Mouse (Mus musculus) limb, embryonic 11.5 days (tissue): Measurements from ENCODE around the gene Cd37. TPM values are rescaled to one million over a fixed set of nuclear protein-coding genes. Genes with fewer than 3 reads are reported as not detected.
A peak's percentile ranks its signal among the peaks of the same experiment; 100 is the strongest.
"Not testable (repeated sequence)": the region's sequence is repeated elsewhere in the genome, so short reads cannot be mapped to it uniquely, and the experiment has no call there.

Experiments used
- ATAC-seq: fragments of 200-750 bp; cut with Nextera tagmentation; 2 replicates; pipeline ENCODE4 v1.8.0; 2017; ENCODE audit warnings: low read depth; ENCODE audit not compliant: insufficient number of reproducible peaks, low FRiP score, low TSS enrichment
- DNase-seq: peaks from one replicate; pipeline ENCODE4 v3.0.0-alpha.2; 2015; ENCODE audit warnings: low spot score
- H3K27ac ChIP-seq: fragments of 300-500 bp; sonication (generic); replicated peaks from 2 replicates; pipeline ENCODE4 v1.5.1; 2014; ENCODE audit warnings: low read depth, mild to moderate bottlenecking, low read length
- H3K27me3 ChIP-seq: fragments of 300-500 bp; sonication (generic); 2 replicates; pipeline ENCODE4 v1.6.1; 2014; ENCODE audit warnings: mild to moderate bottlenecking, low read length, mixed read lengths; ENCODE audit not compliant: control insufficient read depth, insufficient read depth
- H3K36me3 ChIP-seq: fragments of 300-500 bp; sonication (generic); 2 replicates; pipeline ENCODE4 v1.6.1; 2014; ENCODE audit warnings: mild to moderate bottlenecking, low read length, moderate library complexity, mixed read lengths; ENCODE audit not compliant: control insufficient read depth, insufficient read depth
- H3K4me1 ChIP-seq: fragments of 300-500 bp; sonication (generic); 2 replicates; pipeline ENCODE4 v1.6.1; 2014; ENCODE audit warnings: low read length, mixed read lengths; ENCODE audit not compliant: control insufficient read depth, insufficient read depth
- H3K4me2 ChIP-seq: fragments of 300-500 bp; sonication (generic); 2 replicates; pipeline ENCODE4 v1.6.1; 2014; ENCODE audit warnings: low read depth, mild to moderate bottlenecking, moderate library complexity; ENCODE audit not compliant: severe bottlenecking
- H3K4me3 ChIP-seq: fragments of 300-500 bp; sonication (generic); 2 replicates; pipeline ENCODE4 v1.5.1; 2014; ENCODE audit warnings: low read depth, low read length
- H3K9ac ChIP-seq: fragments of 300-500 bp; sonication (generic); 2 replicates; pipeline ENCODE4 v1.6.1; 2014; ENCODE audit warnings: mild to moderate bottlenecking, low read length
- H3K9me3 ChIP-seq: fragments of 300-500 bp; sonication (generic); 2 replicates; pipeline ENCODE4 v1.6.1; 2016; ENCODE audit warnings: low read length; ENCODE audit not compliant: control insufficient read depth
- WGBS: fragments of 180-500 bp; shearing (Covaris S2); extraction: QIAGEN DNeasy Blood & Tissue Kit; methylation state at CpG from one replicate; pipeline ENCODE4 v1.1.7; 2014; 5-methylcytosine and 5-hydroxymethylcytosine counted together
- polyA plus RNA-seq: library from polyadenylated mRNA; unstranded; fragments of >200 nt; fragmentation: Nextera tagmentation; extraction: Ambion mirVana; gene quantifications from 2 replicates; pipeline ENCODE4 v1.2.1, GENCODE M21; 2014

Cd37 gene
- polyA plus RNA-seq, 1 experiment from 2014 or later, result 1.6 TPM

- 64% methylated on average over 7 of the region's 7 CpGs for WGBS
- no peaks in the 10 kb centered on the region for H3K9me3 ChIP-seq
- H3K36me3 ChIP-seq, result no peaks in the 10 kb centered on the region
- DNase-seq (no peak), ATAC-seq (no peak)
- H3K27ac ChIP-seq, result no peak overlapping the region
- H3K9ac ChIP-seq, result no peak overlapping the region
- no peak overlapping the region for H3K4me2 ChIP-seq
- no peak overlapping the region for H3K4me3 ChIP-seq
- no peaks in the 10 kb centered on the region for H3K27me3 ChIP-seq
- H3K4me1 ChIP-seq, result no peaks in the 10 kb centered on the region
These were observed 23.4 kb upstream of the Cd37 start for GRCm38 (mm10) chr7:45262266-45262665.

- no peaks in the 10 kb centered on the region for H3K36me3 ChIP-seq
- no peak overlapping the region for H3K4me2 ChIP-seq
- no peak overlapping the region for H3K27ac ChIP-seq
- H3K9me3 ChIP-seq, result no peaks in the 10 kb centered on the region
- no peak for ATAC-seq
- 82% methylated on average over 8 of the region's 8 CpGs for WGBS
- H3K27me3 ChIP-seq, result no peaks in the 10 kb centered on the region
- no peaks in the 10 kb centered on the region for H3K4me1 ChIP-seq
- H3K9ac ChIP-seq, result no peak overlapping the region
- no peak overlapping the region for H3K4me3 ChIP-seq
- no peak for DNase-seq
These were observed 20.4 kb upstream of the Cd37 start for GRCm38 (mm10) chr7:45259281-45259680.

GRCm38 (mm10) chr7:45257063-45257840 lies 18.3 kb upstream of the Cd37 start:
- ATAC-seq (no peak), DNase-seq (no peak)
- Histone ChIP-seq H3K4me1 (no peaks in the 10 kb centered on the region), H3K4me2 (no peak overlapping the region), H3K36me3 (no peaks in the 10 kb centered on the region), H3K9ac (no peak overlapping the region), H3K9me3 (no peaks in the 10 kb centered on the region), H3K27me3 (no peaks in the 10 kb centered on the region), H3K4me3 (no peak overlapping the region), H3K27ac (no peak overlapping the region)
- WGBS, result 59% methylated on average over 11 of the region's 11 CpGs

- not testable (repeated sequence) for DNase-seq, H3K4me3 ChIP-seq, H3K36me3 ChIP-seq, H3K9ac ChIP-seq, H3K4me2 ChIP-seq, ATAC-seq, H3K9me3 ChIP-seq, H3K4me1 ChIP-seq, H3K27me3 ChIP-seq, H3K27ac ChIP-seq
- 85% methylated on average over 5 of the region's 7 CpGs for WGBS
These were observed 16.9 kb upstream of the Cd37 start for GRCm38 (mm10) chr7:45255822-45256221.

GRCm38 (mm10) chr7:45253806-45254205 lies 14.9 kb upstream of the Cd37 start:
- Histone ChIP-seq H3K27me3 (no peaks in the 10 kb centered on the region), H3K4me1 (no peaks in the 10 kb centered on the region), H3K27ac (no peak overlapping the region), H3K9ac (no peak overlapping the region), H3K4me2 (no peak overlapping the region), H3K9me3 (no peaks in the 10 kb centered on the region), H3K4me3 (no peak overlapping the region), H3K36me3 (no peaks in the 10 kb centered on the region)
- ATAC-seq, result no peak
- 92% methylated on average over 8 of the region's 8 CpGs for WGBS
- no peak for DNase-seq

- H3K27ac ChIP-seq, result no peak overlapping the region
- H3K36me3 ChIP-seq, result no peaks in the 10 kb centered on the region
- H3K4me1 ChIP-seq, result no peaks in the 10 kb centered on the region
- no peak overlapping the region for H3K9ac ChIP-seq
- no peaks in the 10 kb centered on the region for H3K27me3 ChIP-seq
- 30% methylated on average over 3 of the region's 3 CpGs for WGBS
- no peak overlapping the region for H3K4me3 ChIP-seq
- no peak for DNase-seq
- no peak overlapping the region for H3K4me2 ChIP-seq
- no peaks in the 10 kb centered on the region for H3K9me3 ChIP-seq
- no peak for ATAC-seq
These were observed 8.8 kb upstream of the Cd37 start for GRCm38 (mm10) chr7:45247666-45248065.

- WGBS, result 78% methylated on average over 6 of the region's 6 CpGs
- no peaks in the 10 kb centered on the region for H3K9me3 ChIP-seq
- H3K4me2 ChIP-seq, result peak overlapping the region; percentile 48; the same call in 1 of the 2 replicates
- H3K4me1 ChIP-seq, result 0 out of 2 replicates have a peak, but pooled peaks cover 6% of the 10 kb centered on the region
- no peak overlapping the region for H3K4me3 ChIP-seq
- H3K27ac ChIP-seq, result no peak overlapping the region
- peaks cover 3% of the 10 kb centered on the region; the same call in 1 of the 2 replicates for H3K27me3 ChIP-seq
- DNase-seq, result no peak
- no peak overlapping the region for H3K9ac ChIP-seq
- ATAC-seq, result no peak
- no peaks in the 10 kb centered on the region for H3K36me3 ChIP-seq
These were observed 2.5 kb upstream of the Cd37 start for GRCm38 (mm10) chr7:45241389-45241749.

- Histone ChIP-seq H3K27ac (no peak within 1 kb of the TSS), H3K9me3 (no peaks in the 10 kb centered on the region), H3K36me3 (no peaks in the 10 kb centered on the region), H3K4me3 (peak within 1 kb of the TSS; percentile 19; the same call in 1 of the 2 replicates), H3K27me3 (peaks cover 3% of the 10 kb centered on the region; the same call in 1 of the 2 replicates), H3K9ac (peak within 1 kb of the TSS; percentile 39), H3K4me1 (0 out of 2 replicates have a peak, but pooled peaks cover 8% of the 10 kb centered on the region), H3K4me2 (peak within 1 kb of the TSS; percentile 48)
- ATAC-seq (0 out of 2 replicates have a peak, but pooled peaks have one; percentile 23), DNase-seq (peak; percentile 77)
- 11% methylated on average over 50 of the region's 53 CpGs for WGBS
These were observed 1.9 kb upstream of the Cd37 start, which contains the start of gene Slc6a16 for GRCm38 (mm10) chr7:45240633-45241388. Gene Slc6a16, plus strand, starts transcription at chr7:45241085.
